Mouse (Mus musculus): ENCODE measurements around the gene Ccdc91.

The Ccdc91 gene

DNA sequence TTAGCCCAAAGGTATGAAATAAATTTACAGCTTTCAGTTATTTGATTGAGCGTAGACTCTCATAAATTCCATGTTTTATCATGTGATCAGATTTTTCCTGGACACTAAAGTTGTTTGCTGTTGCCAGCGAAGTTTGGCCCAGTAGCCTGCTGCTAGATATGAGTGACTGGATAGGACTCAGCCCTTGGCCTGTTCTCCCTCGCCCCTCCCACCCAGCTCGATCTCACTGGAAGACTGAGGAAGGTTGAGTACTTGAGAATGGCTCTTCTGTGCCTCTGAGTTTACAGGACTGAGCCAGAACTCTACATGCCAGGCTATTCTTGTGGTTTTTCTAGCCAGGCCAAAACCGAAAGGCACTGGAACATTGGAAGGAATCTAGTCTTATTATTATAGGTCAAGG is 93.6 kb downstream of the Ccdc91 start:
- no peak for ATAC-seq (ENCODE audit: low TSS enrichment)

DNA sequence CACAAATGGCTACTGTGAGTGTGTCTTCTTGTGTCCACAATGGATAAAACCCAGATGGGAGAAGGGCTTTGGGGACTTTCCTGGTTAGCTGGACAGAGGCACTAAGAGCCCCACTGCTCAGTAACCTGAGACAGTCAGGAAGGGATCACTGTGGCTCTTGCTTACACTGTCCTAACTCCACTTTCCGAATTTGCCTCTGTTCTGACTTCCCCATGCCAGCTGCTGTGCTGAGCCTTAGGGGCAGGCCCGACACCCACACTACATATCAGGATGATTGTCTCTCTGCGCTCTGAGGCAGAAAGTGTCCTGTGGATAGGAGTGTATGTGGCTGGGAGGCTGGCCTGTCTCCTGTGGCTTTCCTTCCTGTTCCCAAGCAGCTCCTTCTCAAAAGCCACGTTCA is 97.5 kb downstream of the Ccdc91 start:
- no peak for ATAC-seq (ENCODE audit: low TSS enrichment)

- no peak for ATAC-seq (ENCODE audit: low TSS enrichment)
Observed at GRCm38 (mm10) chr6:147574454-147575182, 99.0 kb downstream of the Ccdc91 start.

DNA sequence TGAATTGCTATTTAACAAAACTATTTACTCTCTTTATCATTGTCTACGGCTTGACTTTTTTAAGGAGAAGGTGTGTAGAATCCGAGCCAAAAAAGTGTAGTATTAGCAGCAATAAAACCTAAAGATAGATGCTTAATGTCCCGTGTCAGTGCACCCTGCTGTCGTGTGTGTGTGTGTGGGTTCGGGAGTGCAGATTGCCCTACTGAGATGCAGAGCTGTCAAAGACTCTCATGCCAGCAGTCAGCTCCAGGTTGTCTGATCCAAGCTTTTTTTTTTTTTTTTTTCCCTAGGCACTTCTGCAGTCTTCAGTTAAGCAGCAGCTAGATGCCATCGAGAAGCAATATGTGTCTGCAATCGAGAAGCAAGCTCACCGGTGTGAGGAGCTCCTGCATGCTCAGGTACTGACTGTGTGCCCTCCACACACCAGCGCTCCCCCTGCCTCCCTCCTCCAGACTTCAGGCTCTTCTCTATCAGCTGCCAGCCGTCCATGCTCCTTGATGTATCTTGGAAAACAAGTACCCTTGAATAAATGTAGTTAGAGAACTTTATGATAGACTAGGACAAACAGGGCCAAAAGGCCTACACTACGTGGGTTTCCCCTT is 99.7 kb downstream of the Ccdc91 start:
- no peak for ATAC-seq (ENCODE audit: low TSS enrichment)

GRCm38 (mm10) chr6:147587675-147588074 is 112.0 kb downstream of the Ccdc91 start:
- ATAC-seq (ENCODE audit: low TSS enrichment), result no peak

- no peak for ATAC-seq (ENCODE audit: low TSS enrichment)
Observed at GRCm38 (mm10) chr6:147606666-147607065, 131.0 kb downstream of the Ccdc91 start.

- ATAC-seq (ENCODE audit: low TSS enrichment), result 0 out of 2 replicates have a peak, but pooled peaks have one; percentile 23
Observed at GRCm38 (mm10) chr6:147607613-147608012, 132.0 kb downstream of the Ccdc91 start.

- no peak for ATAC-seq (ENCODE audit: low TSS enrichment)
Observed at GRCm38 (mm10) chr6:147615306-147615705, 139.7 kb downstream of the Ccdc91 start.

- ATAC-seq (ENCODE audit: low TSS enrichment), result no peak
Observed at GRCm38 (mm10) chr6:147623142-147623541, 147.5 kb downstream of the Ccdc91 start.

GRCm38 (mm10) chr6:147636464-147636863 is 160.8 kb downstream of the Ccdc91 start:
- no peak for ATAC-seq (ENCODE audit: low TSS enrichment)

DNA sequence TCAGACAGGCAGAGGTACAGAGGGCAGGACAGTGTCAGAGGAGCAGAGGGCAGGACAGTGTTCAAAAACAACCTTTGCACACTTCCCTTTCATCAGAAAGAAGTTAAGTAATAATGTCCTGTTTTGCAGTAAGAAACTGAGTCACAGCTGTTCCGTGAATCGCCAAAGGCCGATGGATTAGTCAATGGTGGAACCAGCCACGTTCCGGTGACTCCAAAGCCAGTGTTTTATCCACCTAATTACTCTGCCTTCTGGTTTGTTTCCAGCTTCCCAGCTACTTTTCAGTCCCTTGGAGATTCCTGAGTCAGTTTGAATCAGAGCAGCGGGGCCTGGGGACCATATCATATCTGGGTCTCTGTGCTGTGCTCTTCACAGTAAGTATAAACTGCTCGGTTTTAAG is 168.2 kb downstream of the Ccdc91 start:
- ATAC-seq (ENCODE audit: low TSS enrichment), result no peak

- no peak for ATAC-seq (ENCODE audit: low TSS enrichment)
Observed at GRCm38 (mm10) chr6:147644391-147644790, 168.8 kb downstream of the Ccdc91 start.

DNA sequence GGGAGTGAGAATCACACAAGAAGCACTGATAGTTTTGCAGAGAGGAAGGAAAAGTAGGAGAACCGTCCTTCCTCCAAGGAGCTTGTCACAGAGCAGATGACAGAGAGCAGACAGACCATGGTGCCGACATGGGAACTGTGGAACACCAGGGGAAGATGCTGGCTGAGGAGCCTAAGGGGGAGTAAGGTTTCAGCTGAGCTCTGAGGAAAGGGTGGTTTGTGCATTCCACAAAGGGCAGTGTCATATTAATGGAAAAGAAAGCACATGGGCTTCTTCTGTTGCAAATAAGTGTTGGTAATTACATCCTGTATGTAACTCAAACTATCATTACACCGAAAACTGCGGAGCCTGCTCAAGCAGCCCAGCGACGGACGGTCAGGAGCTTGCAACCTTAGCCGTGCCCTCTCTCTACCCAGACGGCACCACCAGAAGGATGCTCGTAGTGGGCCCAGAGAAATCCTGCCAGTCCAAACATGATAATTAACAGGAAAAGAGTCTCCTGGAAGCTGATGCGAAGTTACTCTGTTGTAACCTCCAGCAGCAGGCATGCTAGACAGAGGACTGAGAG is 170.9 kb downstream of the Ccdc91 start:
- ATAC-seq (ENCODE audit: low TSS enrichment), result no peak

DNA sequence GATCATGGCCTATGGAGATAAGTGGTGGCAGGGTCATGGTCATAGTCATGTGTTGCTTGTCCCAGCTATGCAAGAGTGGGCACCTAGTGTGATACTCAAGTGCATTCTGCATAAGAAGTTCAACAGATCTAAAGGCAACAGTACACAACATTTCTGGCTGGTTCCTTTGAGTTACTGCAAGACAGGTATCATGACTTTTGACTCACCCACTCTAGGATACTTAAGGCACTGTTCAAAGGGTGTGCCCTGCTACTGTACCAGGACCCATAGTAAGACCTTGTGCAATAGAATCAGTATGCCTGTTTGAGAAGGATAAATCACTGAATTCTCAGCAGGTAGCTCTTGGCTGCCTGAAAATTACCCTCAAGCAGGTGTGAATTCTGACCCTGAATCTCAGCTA is 182.4 kb downstream of the Ccdc91 start:
- no peak for ATAC-seq (ENCODE audit: low TSS enrichment)

DNA sequence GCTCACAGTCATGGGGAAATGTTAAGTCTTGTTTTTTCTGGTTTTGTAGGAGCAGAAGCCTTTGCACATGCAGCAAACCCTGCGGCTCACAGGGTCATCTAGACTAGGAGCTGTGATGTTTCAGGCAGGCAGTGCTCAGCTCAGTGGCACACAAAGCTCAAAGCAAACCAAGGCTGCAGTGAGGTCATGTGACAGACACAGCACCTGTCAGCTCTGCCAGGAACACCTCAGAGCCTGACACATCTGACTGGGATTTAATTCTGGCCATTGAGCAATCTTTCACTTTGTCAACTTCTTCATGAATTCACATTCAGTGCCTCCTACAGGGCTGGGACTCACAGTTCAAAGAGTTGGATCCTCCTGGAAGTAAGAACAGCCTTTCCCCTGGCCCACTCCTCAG is 185.1 kb downstream of the Ccdc91 start:
- ATAC-seq (ENCODE audit: low TSS enrichment), result no peak

DNA sequence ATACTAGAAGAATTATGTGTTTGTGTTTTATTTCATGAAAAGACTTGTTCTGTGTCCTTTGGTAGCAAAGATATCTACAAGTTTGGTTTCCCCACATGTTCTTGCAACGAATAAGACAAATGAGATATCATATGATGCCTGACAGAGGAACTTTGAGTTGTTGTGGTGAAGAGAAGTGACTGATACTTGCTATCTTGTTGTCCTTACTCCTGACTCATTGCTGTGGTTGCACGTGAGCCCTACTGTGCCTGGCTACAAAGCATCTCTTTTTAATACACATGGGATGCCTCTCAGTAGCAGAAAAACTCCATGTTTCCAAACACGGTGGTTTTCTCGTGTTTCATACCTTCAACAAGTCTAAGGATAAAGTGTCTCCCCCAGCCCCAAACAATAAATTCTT is 186.2 kb downstream of the Ccdc91 start:
- no peak for ATAC-seq (ENCODE audit: low TSS enrichment)

GRCm38 (mm10) chr6:147662610-147663009 is 187.0 kb downstream of the Ccdc91 start:
- ATAC-seq (ENCODE audit: low TSS enrichment), result no peak

DNA sequence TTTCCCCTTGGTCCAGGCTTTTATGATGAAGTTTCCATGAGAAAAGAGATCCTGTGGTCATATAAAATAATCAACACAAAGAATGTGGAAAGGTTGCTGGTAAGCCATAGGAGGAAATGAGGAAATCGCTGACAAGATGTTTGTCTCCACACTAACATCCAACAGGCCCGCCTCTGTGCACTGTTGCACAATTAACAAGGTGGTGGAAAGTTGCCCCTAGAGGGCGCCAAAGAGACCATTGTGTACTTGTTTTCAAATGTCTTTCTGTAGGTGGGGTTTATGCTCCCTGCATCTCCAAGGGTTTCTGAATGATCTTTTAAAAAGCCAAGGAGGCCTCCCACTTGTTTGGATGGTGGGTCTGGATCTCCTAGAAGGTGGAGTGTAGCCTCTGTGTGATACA is 188.7 kb downstream of the Ccdc91 start:
- ATAC-seq (ENCODE audit: low TSS enrichment), result no peak

GRCm38 (mm10) chr6:147671366-147671765 is 195.7 kb downstream of the Ccdc91 start:
- no peak for ATAC-seq (ENCODE audit: low TSS enrichment)

- ATAC-seq (ENCODE audit: low TSS enrichment), result no peak
Observed at GRCm38 (mm10) chr6:147672481-147672880, 196.9 kb downstream of the Ccdc91 start.

GRCm38 (mm10) chr6:147675022-147675733 is 199.6 kb downstream of the Ccdc91 start:
- ATAC-seq (ENCODE audit: low TSS enrichment), result no peak

- no peak for ATAC-seq (ENCODE audit: low TSS enrichment)
Observed at GRCm38 (mm10) chr6:147676214-147676613, 200.6 kb downstream of the Ccdc91 start.
